Mouse (Mus musculus) MEL (cell line): ENCODE results near the gene Otor. TPM values are rescaled to one million over a fixed set of nuclear protein-coding genes. Genes with fewer than 3 reads are reported as not detected.

ENCODE experiments used
- DNase-seq: peaks from one replicate; pipeline ENCODE4 v3.0.0; 2011; ENCODE audit warnings: low read depth, low spot score
- H3K27ac ChIP-seq: 2 replicates; pipeline ENCODE4 v1.5.1; 2012; ENCODE audit warnings: low read depth, mild to moderate bottlenecking, control low read depth, low read length, moderate library complexity; ENCODE audit not compliant: control insufficient read depth
- H3K27me3 ChIP-seq, 2 experiments: fragments of 150-350 bp in 1 of 2; sonication (generic) in 1 of 2; 2 replicates each; pipeline ENCODE4 v1.6.1; 2012; ENCODE audit warnings: low read length in 2 of 2, mild to moderate bottlenecking in 2 of 2, improper control_type of control experiment in 1 of 2, moderate library complexity in 1 of 2; ENCODE audit not compliant: insufficient read depth in 2 of 2, control insufficient read depth in 1 of 2
- H3K36me3 ChIP-seq, 2 experiments: 2 replicates each; pipeline ENCODE4 v1.6.1; 2012 to 2014; ENCODE audit warnings: low read length in 2 of 2, improper control_type of control experiment in 1 of 2, inconsistent platforms in 1 of 2, mild to moderate bottlenecking in 1 of 2; ENCODE audit not compliant: insufficient read depth in 2 of 2, control insufficient read depth in 1 of 2
- H3K4me1 ChIP-seq, 2 experiments: fragments of 150-350 bp in 1 of 2; sonication (generic) in 1 of 2; 2 replicates each; pipeline ENCODE4 v1.6.1; 2012; ENCODE audit warnings: low read length in 2 of 2, improper control_type of control experiment in 1 of 2, mild to moderate bottlenecking in 1 of 2; ENCODE audit not compliant: insufficient read depth in 2 of 2, control insufficient read depth in 1 of 2
- H3K4me3 ChIP-seq, 2 experiments: fragments of 150-350 bp in 1 of 2; sonication (generic) in 1 of 2; 2 replicates each; pipeline ENCODE4 v1.5.1; 2012; ENCODE audit warnings: low read depth in 2 of 2, low read length in 2 of 2, mild to moderate bottlenecking in 2 of 2, moderate library complexity in 2 of 2, control low read depth in 1 of 2, improper control_type of control experiment in 1 of 2; ENCODE audit not compliant: control insufficient read depth in 1 of 2, insufficient read depth in 1 of 2
- H3K79me2 ChIP-seq: 2 replicates; pipeline ENCODE4 v1.6.1; 2012; ENCODE audit warnings: mild to moderate bottlenecking, low read length, moderate library complexity; ENCODE audit not compliant: control insufficient read depth, poor library complexity, insufficient read depth
- H3K9ac ChIP-seq: 2 replicates; pipeline ENCODE4 v1.6.1; 2012; ENCODE audit warnings: low read depth, mild to moderate bottlenecking, control low read depth, low read length, moderate library complexity; ENCODE audit not compliant: control insufficient read depth, poor library complexity, severe bottlenecking
- H3K9me3 ChIP-seq: fragments of 150-350 bp; sonication (generic); replicated peaks from 2 replicates; pipeline ENCODE4 v1.6.1; 2012; ENCODE audit warnings: mild to moderate bottlenecking, low read length, improper control_type of control experiment, moderate library complexity; ENCODE audit not compliant: insufficient read depth
- BHLHE40 ChIP-seq: IDR thresholded peaks from 2 replicates; pipeline ENCODE4 v1.6.1; 2012; ENCODE audit warnings: low read depth, mild to moderate bottlenecking, inconsistent platforms, low read length, improper control_type of control experiment, borderline replicate concordance
- EP300 ChIP-seq, 2 experiments: IDR thresholded peaks; 2 replicates each; pipeline ENCODE4 v1.6.1; 2011; ENCODE audit warnings: improper control_type of control experiment in 2 of 2, low read length in 2 of 2, low read depth in 1 of 2, mild to moderate bottlenecking in 1 of 2
- GATA1 ChIP-seq: IDR thresholded peaks from 2 replicates; pipeline ENCODE4 v1.6.1; 2011; ENCODE audit warnings: low read depth, low read length, improper control_type of control experiment
- MAFK ChIP-seq: IDR thresholded peaks from 2 replicates; pipeline ENCODE4 v1.6.1; 2011; ENCODE audit warnings: low read depth, mild to moderate bottlenecking, low read length, improper control_type of control experiment, borderline replicate concordance
- MYB ChIP-seq: IDR thresholded peaks from 2 replicates; pipeline ENCODE4 v1.6.1; 2011; ENCODE audit warnings: mild to moderate bottlenecking, low read depth, low read length, improper control_type of control experiment
- NELFE ChIP-seq: IDR thresholded peaks from 2 replicates; pipeline ENCODE4 v1.6.1; 2011; ENCODE audit warnings: low read depth, low read length, improper control_type of control experiment
- POLR2AphosphoS2 ChIP-seq: IDR thresholded peaks from 2 replicates; pipeline ENCODE4 v1.6.1; 2011; ENCODE audit warnings: low read length, improper control_type of control experiment
- POLR2AphosphoS5 ChIP-seq: IDR thresholded peaks from 2 replicates; pipeline ENCODE4 v1.6.1; 2012; ENCODE audit warnings: low read depth, borderline replicate concordance, mild to moderate bottlenecking, inconsistent platforms, low read length, moderate library complexity, mixed read lengths
- RAD21 ChIP-seq: IDR thresholded peaks from 2 replicates; pipeline ENCODE4 v1.6.1; 2011; ENCODE audit warnings: mild to moderate bottlenecking, low read depth, low read length, improper control_type of control experiment
- RCOR1 ChIP-seq: IDR thresholded peaks from 2 replicates; pipeline ENCODE4 v1.6.1; 2012; ENCODE audit warnings: low read depth, mild to moderate bottlenecking, inconsistent platforms, low read length, improper control_type of control experiment
- TBP ChIP-seq: IDR thresholded peaks from 2 replicates; pipeline ENCODE4 v1.8.0; 2011; ENCODE audit warnings: low read depth, low read length, improper control_type of control experiment
- USF1 ChIP-seq: IDR thresholded peaks from 2 replicates; pipeline ENCODE4 v1.6.1; 2014; ENCODE audit warnings: low read depth, mild to moderate bottlenecking, inconsistent platforms, low read length, improper control_type of control experiment, moderate library complexity
- USF2 ChIP-seq, 2 experiments: IDR thresholded peaks; 2 replicates each; pipeline ENCODE4 v1.6.1; 2011 to 2012; ENCODE audit warnings: improper control_type of control experiment in 2 of 2, low read length in 2 of 2, borderline replicate concordance in 1 of 2, inconsistent platforms in 1 of 2, low read depth in 1 of 2, mild to moderate bottlenecking in 1 of 2; ENCODE audit not compliant: insufficient read depth in 1 of 2
- ZNF384 ChIP-seq: IDR thresholded peaks from 2 replicates; pipeline ENCODE4 v1.6.1; 2012; ENCODE audit warnings: low read depth, mild to moderate bottlenecking, inconsistent platforms, low read length, improper control_type of control experiment
- polyA plus RNA-seq, 2 experiments: library from polyadenylated mRNA; stranded (reverse) in 1 of 2; unstranded in 1 of 2; fragments of >175 nt in 1 of 2; fragments of >200 nt in 1 of 2; gene quantifications; 2 replicates each; pipeline versions ENCODE4 v1.2.1 to v1.2.4; 2012; ENCODE audit warnings: low replicate concordance in 2 of 2, low read depth in 1 of 2; ENCODE audit not compliant: insufficient read length in 2 of 2, insufficient read depth in 1 of 2, missing spikeins in 1 of 2
- total RNA-seq: library from RNA; depleted of rRNA; stranded (reverse); fragments of 300-350 nt; gene quantifications from 2 replicates; pipeline ENCODE4 v1.2.3, GENCODE M21; 2012

The Otor gene
- total and polyA plus RNA-seq, 3 experiments, result not detected

DNA sequence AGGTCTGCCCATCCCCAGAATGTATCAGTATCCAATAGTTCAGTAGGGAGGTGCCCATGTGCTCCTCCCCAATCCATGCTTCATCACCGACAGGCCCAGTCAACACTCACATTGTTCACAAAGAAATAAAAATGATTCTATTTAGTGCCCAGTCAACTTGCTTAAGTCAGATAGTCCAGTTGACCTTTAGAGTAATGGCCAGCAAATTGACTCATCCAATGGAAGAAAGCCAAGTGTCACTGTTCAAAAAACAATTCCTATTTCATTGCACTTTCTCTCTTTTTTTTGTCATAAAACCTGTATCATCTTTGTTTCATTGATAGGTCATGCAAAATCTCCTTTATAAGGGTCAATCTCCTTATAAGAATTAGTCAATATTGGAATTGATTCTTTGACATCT, 36.7 kb upstream of the Otor start:
- Histone ChIP-seq H3K9ac (no peak overlapping the region), H3K4me1 (no peaks in the 10 kb centered on the region), H3K79me2 (no peaks in the 10 kb centered on the region), H3K9me3 (no peaks in the 10 kb centered on the region), H3K36me3 (no peaks in the 10 kb centered on the region), H3K27ac (no peak overlapping the region), H3K4me3 (no peak overlapping the region), H3K27me3 (no peaks in the 10 kb centered on the region; a peak in 1 of 4 replicates)
- no peak for TF ChIP-seq TBP
- TF ChIP-seq USF1, result no peak
- no peak for TF ChIP-seq POLR2AphosphoS2
- no peak for TF ChIP-seq MYB
- no peak for TF ChIP-seq GATA1
- no peak for TF ChIP-seq RCOR1
- TF ChIP-seq POLR2AphosphoS5, result no peak
- no peak for TF ChIP-seq MAFK
- DNase-seq, result no peak

DNA sequence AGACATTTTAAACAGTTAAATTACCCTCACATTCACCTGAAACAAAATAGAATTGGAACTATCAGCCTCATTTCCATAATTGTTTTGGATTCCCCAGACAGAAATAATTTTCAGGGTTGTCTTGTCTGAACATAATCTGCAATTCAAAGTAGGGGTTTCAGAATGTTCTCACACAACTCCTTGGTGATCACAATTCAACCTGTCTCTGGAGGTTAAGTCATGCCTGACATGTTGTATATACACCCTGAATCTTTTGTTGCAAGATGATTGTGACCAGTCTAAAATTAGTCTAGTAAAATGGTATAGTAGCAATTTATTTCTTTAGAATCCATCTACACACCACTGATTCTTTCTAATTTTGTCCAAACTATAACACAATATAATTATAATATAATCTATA, 23.0 kb upstream of the Otor start:
- H3K4me3 ChIP-seq, result no peak overlapping the region
- no peaks in the 10 kb centered on the region for H3K79me2 ChIP-seq

DNA sequence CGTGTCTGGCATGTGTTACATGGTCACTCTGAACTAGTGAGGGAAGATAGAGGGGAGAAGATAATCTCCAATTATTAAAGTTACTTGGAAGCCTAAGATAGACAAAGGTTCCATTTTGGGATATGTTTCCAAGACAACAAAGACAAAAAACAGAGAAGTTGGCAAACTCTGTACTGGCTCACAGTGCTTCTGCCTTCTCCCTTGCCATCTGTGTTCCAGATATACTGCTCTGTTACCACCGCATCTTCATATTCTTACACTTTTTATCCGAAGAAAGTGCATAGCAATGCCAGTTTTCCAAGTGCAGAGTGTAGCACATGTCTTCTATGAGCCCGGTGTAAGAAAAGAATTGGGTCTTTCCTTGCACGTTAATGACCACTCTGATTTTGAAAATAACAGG, 21.5 kb upstream of the Otor start:
- TF ChIP-seq ZNF384 (no peak), EP300 (IDR thresholded peaks at IDR 0.05; ENCODE audit: low read depth in 1 of 2, low read length in 2 of 2) (no peak), NELFE (no peak), BHLHE40 (no peak), MAFK (no peak)
- H3K27me3 ChIP-seq, result peaks cover 0 to 3% of the 10 kb centered on the region in 2 experiments; a peak in 3 of 4 replicates
- H3K27ac ChIP-seq, result no peak overlapping the region
- no peak for DNase-seq
- H3K4me1 ChIP-seq, result no peaks in the 10 kb centered on the region
- no peak overlapping the region for H3K9ac ChIP-seq
- no peaks in the 10 kb centered on the region for H3K9me3 ChIP-seq
- H3K79me2 ChIP-seq, result no peaks in the 10 kb centered on the region
- H3K36me3 ChIP-seq, result no peaks in the 10 kb centered on the region
- H3K4me3 ChIP-seq, result no peak overlapping the region

More for the DNA sequence above, 23.0 kb upstream of the Otor start:
- TF ChIP-seq USF1 (no peak), POLR2AphosphoS2 (no peak), USF2 (IDR thresholded peaks at IDR 0.05; ENCODE audit: borderline replicate concordance in 1 of 2, insufficient read depth in 1 of 2, low read depth in 1 of 2, low read length in 2 of 2) (no peak), RAD21 (no peak)
- TF ChIP-seq, all 39 proteins: peak for 0
- Histone ChIP-seq H3K4me1 (no peaks in the 10 kb centered on the region), H3K9ac (no peak overlapping the region), H3K27ac (no peak overlapping the region), H3K27me3 (peaks cover 1 to 3% of the 10 kb centered on the region in 2 experiments; a peak in 3 of 4 replicates), H3K36me3 (no peaks in the 10 kb centered on the region), H3K9me3 (no peaks in the 10 kb centered on the region)
- DNase-seq, result no peak
